Mouse (Mus musculus) liver, postnatal 0 days (tissue): Measurements from ENCODE around the gene Mars. TPM values are rescaled to one million over a fixed set of nuclear protein-coding genes. Genes with fewer than 3 reads are reported as not detected.
A peak's percentile ranks its signal among the peaks of the same experiment; 100 is the strongest.

Source experiments
- ATAC-seq: fragments of 200-750 bp; cut with Nextera tagmentation; 2 replicates; pipeline ENCODE4 v1.8.0; 2017; ENCODE audit warnings: mild to moderate bottlenecking, moderate library complexity
- DNase-seq: peaks from one replicate; pipeline ENCODE4 v3.0.0-alpha.2; 2016
- H3K27ac ChIP-seq: fragments of 300-500 bp; sonication (generic); 2 replicates; pipeline ENCODE4 v1.5.1; 2014; ENCODE audit warnings: antibody characterized with exemption, moderate library complexity, mild to moderate bottlenecking, low read depth
- H3K27me3 ChIP-seq: fragments of 300-500 bp; sonication (generic); 2 replicates; pipeline ENCODE4 v1.6.1; 2014; ENCODE audit warnings: low read length, control low read depth, mixed read lengths; ENCODE audit not compliant: insufficient read depth
- H3K36me3 ChIP-seq: fragments of 300-500 bp; sonication (generic); replicated peaks from 2 replicates; pipeline ENCODE4 v1.6.1; 2014; ENCODE audit warnings: mild to moderate bottlenecking, control low read depth, low read length, moderate library complexity, mixed read lengths; ENCODE audit not compliant: insufficient read depth
- H3K4me1 ChIP-seq: fragments of 300-500 bp; sonication (generic); 2 replicates; pipeline ENCODE4 v1.6.1; 2014; ENCODE audit warnings: antibody characterized with exemption, mild to moderate bottlenecking, control low read depth; ENCODE audit not compliant: insufficient read depth
- H3K4me2 ChIP-seq: fragments of 300-500 bp; sonication (generic); 2 replicates; pipeline ENCODE4 v1.6.1; 2014; ENCODE audit warnings: low read depth, mild to moderate bottlenecking, low read length, moderate library complexity, mixed read lengths
- H3K4me3 ChIP-seq: fragments of 300-500 bp; sonication (generic); 2 replicates; pipeline ENCODE4 v1.5.1; 2014; ENCODE audit warnings: low read depth, low read length
- H3K9ac ChIP-seq: fragments of 300-500 bp; sonication (generic); replicated peaks from 2 replicates; pipeline ENCODE4 v1.6.1; 2014; ENCODE audit warnings: mild to moderate bottlenecking, moderate library complexity
- H3K9me3 ChIP-seq: fragments of 300-500 bp; sonication (generic); 2 replicates; pipeline ENCODE4 v1.6.1; 2016; ENCODE audit warnings: mild to moderate bottlenecking, control low read depth, low read length, mixed read lengths
- CTCF ChIP-seq: sonication (generic); IDR thresholded peaks from 2 replicates; pipeline ENCODE4 v1.5.1; 2016; ENCODE audit warnings: antibody characterized with exemption, low read depth
- EP300 ChIP-seq: IDR thresholded peaks from 2 replicates; pipeline ENCODE4 v1.6.1; 2016; ENCODE audit warnings: antibody characterized with exemption, low read depth, mild to moderate bottlenecking
- WGBS: fragments of 180-500 bp; shearing (Covaris S2); extraction: QIAGEN DNeasy Blood & Tissue Kit; methylation state at CpG from one replicate; pipeline ENCODE4 v1.1.7; 2014; ENCODE audit not compliant: insufficient replicate concordance; 5-methylcytosine and 5-hydroxymethylcytosine counted together
- polyA plus RNA-seq: library from polyadenylated mRNA; unstranded; fragments of >200 nt; fragmentation: Nextera tagmentation; extraction: Ambion mirVana; gene quantifications from 2 replicates; pipeline ENCODE4 v1.2.1, GENCODE M21; 2015

Gene Mars
- polyA plus RNA-seq, 1 experiment from 2014 or later = 62.3 TPM

- peak overlapping the region; percentile 43 for H3K4me3 ChIP-seq
- DNase-seq = peak; percentile 59
- peaks cover 5% of the 10 kb centered on the region for H3K36me3 ChIP-seq
- H3K27ac ChIP-seq = peak overlapping the region; percentile 80
- WGBS = 34% methylated on average over 17 of the region's 17 CpGs
- peak; percentile 11; the same call in 1 of the 2 replicates for ATAC-seq
- H3K27me3 ChIP-seq = no peaks in the 10 kb centered on the region
- peaks cover 22% of the 10 kb centered on the region for H3K4me1 ChIP-seq
- peak overlapping the region; percentile 64 for H3K4me2 ChIP-seq
- no peaks in the 10 kb centered on the region for H3K9me3 ChIP-seq
- H3K9ac ChIP-seq = peak overlapping the region; percentile 64
- TF ChIP-seq CTCF (no peak), EP300 (no peak)
These were observed 11.7 kb upstream of the Mars start for GRCm38 (mm10) chr10:127323131-127323855.

GRCm38 (mm10) chr10:127322669-127323068 is 11.1 kb upstream of the Mars start:
- no peaks in the 10 kb centered on the region for H3K9me3 ChIP-seq
- H3K4me2 ChIP-seq = peak overlapping the region; percentile 64
- WGBS = 56% methylated on average over 4 of the region's 4 CpGs
- DNase-seq (no peak), ATAC-seq (no peak)
- no peak for TF ChIP-seq EP300
- TF ChIP-seq CTCF = no peak
- H3K36me3 ChIP-seq = peaks cover 3% of the 10 kb centered on the region
- H3K4me1 ChIP-seq = peaks cover 22% of the 10 kb centered on the region
- peak overlapping the region; percentile 59 for H3K9ac ChIP-seq
- peak overlapping the region; percentile 80 for H3K27ac ChIP-seq
- no peaks in the 10 kb centered on the region for H3K27me3 ChIP-seq
- H3K4me3 ChIP-seq = peak overlapping the region; percentile 43

- H3K27me3 ChIP-seq = no peaks in the 10 kb centered on the region
- H3K27ac ChIP-seq = peak overlapping the region; percentile 80; the same call in 1 of the 2 replicates
- peak overlapping the region; percentile 64 for H3K4me2 ChIP-seq
- no peak for DNase-seq
- H3K4me3 ChIP-seq = 0 out of 2 replicates have a peak overlapping the region, but pooled peaks have one; percentile 43
- WGBS = 78% methylated on average over 13 of the region's 13 CpGs
- no peak for ATAC-seq
- no peaks in the 10 kb centered on the region for H3K36me3 ChIP-seq
- H3K4me1 ChIP-seq = peaks cover 22% of the 10 kb centered on the region
- TF ChIP-seq EP300 (no peak), CTCF (no peak)
- H3K9ac ChIP-seq = no peak overlapping the region
- H3K9me3 ChIP-seq = no peaks in the 10 kb centered on the region
These were observed 10.6 kb upstream of the Mars start for GRCm38 (mm10) chr10:127322178-127322577.

GRCm38 (mm10) chr10:127321621-127322020 is 10.0 kb upstream of the Mars start, which contains the start of gene Arhgap9:
TSS of gene Arhgap9 (plus strand) at chr10:127321964.
- H3K27me3 ChIP-seq = no peaks in the 10 kb centered on the region
- H3K36me3 ChIP-seq = no peaks in the 10 kb centered on the region
- DNase-seq = no peak
- peaks cover 19% of the 10 kb centered on the region for H3K4me1 ChIP-seq
- WGBS = 51% methylated on average over 3 of the region's 3 CpGs
- H3K4me3 ChIP-seq = peak within 1 kb of the TSS; percentile 43
- peak within 1 kb of the TSS; percentile 80 for H3K27ac ChIP-seq
- TF ChIP-seq EP300 (no peak), CTCF (no peak)
- peak within 1 kb of the TSS; percentile 64 for H3K4me2 ChIP-seq
- H3K9ac ChIP-seq = peak within 1 kb of the TSS; percentile 59; the same call in 1 of the 2 replicates
- H3K9me3 ChIP-seq = no peaks in the 10 kb centered on the region
- ATAC-seq = no peak

GRCm38 (mm10) chr10:127319969-127320368 is 8.4 kb upstream of the Mars start:
- Histone ChIP-seq H3K9me3 (no peaks in the 10 kb centered on the region), H3K4me2 (no peak overlapping the region), H3K36me3 (no peaks in the 10 kb centered on the region), H3K4me3 (no peak overlapping the region), H3K9ac (no peak overlapping the region), H3K27me3 (no peaks in the 10 kb centered on the region), H3K4me1 (peaks cover 3% of the 10 kb centered on the region; the same call in 1 of the 2 replicates), H3K27ac (no peak overlapping the region)
- TF ChIP-seq EP300 (no peak), CTCF (no peak)
- DNase-seq = no peak
- 76% methylated on average over 7 of the region's 7 CpGs for WGBS
- no peak for ATAC-seq

- no peak overlapping the region for H3K27ac ChIP-seq
These were observed 6.4 kb upstream of the Mars start for GRCm38 (mm10) chr10:127318009-127318408.

More at GRCm38 (mm10) chr10:127318009-127318408, 6.4 kb upstream of the Mars start:
- DNase-seq (no peak), ATAC-seq (no peak)
- Histone ChIP-seq H3K27me3 (no peaks in the 10 kb centered on the region), H3K9me3 (no peaks in the 10 kb centered on the region), H3K9ac (no peak overlapping the region), H3K36me3 (no peaks in the 10 kb centered on the region), H3K4me2 (no peak overlapping the region), H3K4me3 (no peak overlapping the region), H3K4me1 (peaks cover 4% of the 10 kb centered on the region)
- no peak for TF ChIP-seq EP300
- no peak for TF ChIP-seq CTCF
- WGBS = 24% methylated on average over 4 of the region's 4 CpGs
